Mouse (Mus musculus) gonadal fat pad, adult 2 months (tissue): ENCODE measurements around the gene Limch1. TPM values are rescaled to one million over a fixed set of nuclear protein-coding genes. Genes with fewer than 3 reads are reported as not detected.

Source experiments
- DNase-seq: peaks from one replicate; pipeline ENCODE4 v3.0.0-alpha.2; 2012; ENCODE audit warnings: low read depth
- polyA plus RNA-seq: library from polyadenylated mRNA; depleted of rRNA; stranded (reverse); fragments of >200 nt; gene quantifications from 2 replicates; pipeline ENCODE4 v1.2.3, GENCODE M21; 2012; rRNA removed

The Limch1 gene
- polyA plus RNA-seq, result 11.7 and 14.3 TPM in 2 replicates

- DNase-seq, result no peak
Measured at GRCm38 (mm10) chr5:66745390-66745995, at the start of gene Limch1. Gene Limch1, plus strand, starts transcription at chr5:66745827.

- DNase-seq, result no peak
Measured at GRCm38 (mm10) chr5:66697119-66697518, 48.5 kb upstream of the Limch1 start.

GRCm38 (mm10) chr5:66699911-66700310 is 45.7 kb upstream of the Limch1 start:
- DNase-seq, result no peak

GRCm38 (mm10) chr5:66701951-66702350 is 43.7 kb upstream of the Limch1 start:
- no peak for DNase-seq

- no peak for DNase-seq
Measured at GRCm38 (mm10) chr5:66703317-66704004, 42.2 kb upstream of the Limch1 start.

GRCm38 (mm10) chr5:66707859-66708258 is 37.8 kb upstream of the Limch1 start:
- DNase-seq, result no peak

- DNase-seq, result no peak
Measured at GRCm38 (mm10) chr5:66710445-66711019, 35.1 kb upstream of the Limch1 start.

- no peak for DNase-seq
Measured at GRCm38 (mm10) chr5:66712801-66713200, 32.8 kb upstream of the Limch1 start.

GRCm38 (mm10) chr5:66715498-66715931 is 30.1 kb upstream of the Limch1 start:
- no peak for DNase-seq

- DNase-seq, result no peak
Measured at GRCm38 (mm10) chr5:66717931-66718330, 27.7 kb upstream of the Limch1 start.

- DNase-seq, result no peak
Measured at GRCm38 (mm10) chr5:66718413-66718812, 27.2 kb upstream of the Limch1 start.

- no peak for DNase-seq
Measured at GRCm38 (mm10) chr5:66718880-66719279, 26.7 kb upstream of the Limch1 start.

- no peak for DNase-seq
Measured at GRCm38 (mm10) chr5:66720921-66721320, 24.7 kb upstream of the Limch1 start.

GRCm38 (mm10) chr5:66722586-66722985 is 23.0 kb upstream of the Limch1 start:
- no peak for DNase-seq

GRCm38 (mm10) chr5:66723037-66723436 is 22.6 kb upstream of the Limch1 start:
- no peak for DNase-seq

GRCm38 (mm10) chr5:66723626-66724025 is 22.0 kb upstream of the Limch1 start:
- no peak for DNase-seq

GRCm38 (mm10) chr5:66729306-66729705 is 16.3 kb upstream of the Limch1 start:
- DNase-seq, result no peak

- DNase-seq, result no peak
Measured at GRCm38 (mm10) chr5:66730621-66731301, 14.9 kb upstream of the Limch1 start.

- no peak for DNase-seq
Measured at GRCm38 (mm10) chr5:66731302-66731697, 14.3 kb upstream of the Limch1 start.

- no peak for DNase-seq
Measured at GRCm38 (mm10) chr5:66733556-66733955, 12.1 kb upstream of the Limch1 start.

GRCm38 (mm10) chr5:66739376-66739775 is 6.3 kb upstream of the Limch1 start:
- DNase-seq, result no peak

GRCm38 (mm10) chr5:66745996-66746681 is 512 bp downstream of the Limch1 start:
- DNase-seq, result no peak
